Mouse (Mus musculus): ENCODE data around the gene Cadps2.

DNA sequence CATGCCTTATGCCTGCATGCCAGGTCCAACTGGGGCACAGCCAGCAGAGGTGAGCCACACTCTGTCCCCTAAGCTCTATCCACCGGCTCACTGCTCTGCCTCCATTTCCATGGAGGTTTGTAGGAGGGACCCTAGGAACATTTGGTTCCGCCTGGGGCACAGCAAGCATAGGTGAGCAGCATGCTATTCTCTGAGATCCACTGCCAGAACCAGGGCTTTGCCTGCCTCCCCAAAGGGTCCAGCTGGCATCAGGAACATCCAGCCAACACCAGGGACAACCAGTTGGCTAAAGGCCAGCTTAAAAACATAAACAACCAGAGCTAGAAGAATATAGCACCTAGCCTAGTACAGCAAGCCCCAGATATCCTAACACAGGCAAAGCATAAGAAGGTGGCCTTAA is 540.6 kb downstream of the Cadps2 start:
- TF ChIP-seq POLR2A (IDR thresholded peaks at IDR 0.05; ENCODE audit: insufficient read depth, low read depth, low read length) (no peak), CTCF (IDR thresholded peaks at IDR 0.05; ENCODE audit: insufficient read depth, low read depth, low read length) (no peak)

Measured in olfactory bulb, adult 2 months (tissue).